Mouse (Mus musculus) testis, adult 2 months (tissue): ENCODE data around the gene Ippk. TPM values are rescaled to one million over a fixed set of nuclear protein-coding genes. Genes with fewer than 3 reads are reported as not detected.

Experiments used
- H3K27ac ChIP-seq: fragments of 200-500 bp; 2 replicates; pipeline ENCODE4 v1.5.1; 2012; ENCODE audit warnings: low read depth, low read length; ENCODE audit not compliant: control insufficient read depth, insufficient read depth
- H3K27me3 ChIP-seq: fragments of 200-500 bp; 2 replicates; pipeline ENCODE4 v1.6.1; 2012; ENCODE audit warnings: mild to moderate bottlenecking, low read length, moderate library complexity; ENCODE audit not compliant: control insufficient read depth, insufficient read depth
- H3K36me3 ChIP-seq: fragments of 200-500 bp; 2 replicates; pipeline ENCODE4 v1.6.1; 2012; ENCODE audit warnings: mild to moderate bottlenecking, low read length; ENCODE audit not compliant: control insufficient read depth, insufficient read depth
- H3K4me1 ChIP-seq: fragments of 200-500 bp; 2 replicates; pipeline ENCODE4 v1.6.1; 2012; ENCODE audit warnings: low read length; ENCODE audit not compliant: control insufficient read depth, insufficient read depth
- H3K4me3 ChIP-seq: fragments of 200-500 bp; 2 replicates; pipeline ENCODE4 v1.5.1; 2012; ENCODE audit warnings: low read depth, mild to moderate bottlenecking, low read length, moderate library complexity, mixed read lengths; ENCODE audit not compliant: control insufficient read depth
- CTCF ChIP-seq: fragments of 200-500 bp; IDR thresholded peaks from 2 replicates; pipeline ENCODE4 v1.5.1; 2012; ENCODE audit warnings: low read depth, mild to moderate bottlenecking, inconsistent platforms, low read length, moderate library complexity; ENCODE audit not compliant: control insufficient read depth, insufficient read depth, insufficient replicate concordance
- POLR2A ChIP-seq: fragments of 200-500 bp; IDR thresholded peaks from 2 replicates; pipeline ENCODE4 v1.6.1; 2012; ENCODE audit warnings: low read depth, mild to moderate bottlenecking, inconsistent platforms, low read length, moderate library complexity; ENCODE audit not compliant: control insufficient read depth
- polyA plus RNA-seq: library from polyadenylated mRNA; depleted of rRNA; stranded (reverse); fragments of >200 nt; gene quantifications from 2 replicates; pipeline ENCODE4 v1.2.3, GENCODE M21; 2012

The Ippk gene
- polyA plus RNA-seq, 1 experiment, result 11.6 TPM

DNA sequence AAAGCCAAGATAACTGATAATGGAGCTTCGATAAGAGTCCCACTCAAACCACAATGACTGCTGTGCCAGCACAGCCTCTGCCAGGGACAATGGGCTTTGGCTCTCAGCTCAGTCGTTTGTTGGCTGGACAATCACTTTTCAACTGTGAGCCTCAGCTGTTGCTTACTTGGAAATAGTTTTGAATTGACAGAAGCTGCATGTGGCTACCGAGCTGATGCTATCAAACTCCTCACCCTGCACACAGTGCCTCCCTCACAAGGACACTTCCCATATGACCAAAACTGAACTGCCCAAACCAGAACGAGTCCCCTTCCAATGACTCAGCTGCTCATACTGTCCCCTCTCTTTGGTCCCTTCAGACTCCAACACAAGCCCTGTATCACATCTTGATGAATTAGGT is 49.8 kb downstream of the Ippk start:
- peaks cover 2% of the 10 kb centered on the region; the same call in 1 of the 2 replicates for H3K4me1 ChIP-seq
- no peak for TF ChIP-seq POLR2A
- no peak for TF ChIP-seq CTCF
- H3K27me3 ChIP-seq, result no peaks in the 10 kb centered on the region
- H3K27ac ChIP-seq, result peak overlapping the region; percentile 47
- H3K4me3 ChIP-seq, result no peak overlapping the region
- H3K36me3 ChIP-seq, result no peaks in the 10 kb centered on the region

DNA sequence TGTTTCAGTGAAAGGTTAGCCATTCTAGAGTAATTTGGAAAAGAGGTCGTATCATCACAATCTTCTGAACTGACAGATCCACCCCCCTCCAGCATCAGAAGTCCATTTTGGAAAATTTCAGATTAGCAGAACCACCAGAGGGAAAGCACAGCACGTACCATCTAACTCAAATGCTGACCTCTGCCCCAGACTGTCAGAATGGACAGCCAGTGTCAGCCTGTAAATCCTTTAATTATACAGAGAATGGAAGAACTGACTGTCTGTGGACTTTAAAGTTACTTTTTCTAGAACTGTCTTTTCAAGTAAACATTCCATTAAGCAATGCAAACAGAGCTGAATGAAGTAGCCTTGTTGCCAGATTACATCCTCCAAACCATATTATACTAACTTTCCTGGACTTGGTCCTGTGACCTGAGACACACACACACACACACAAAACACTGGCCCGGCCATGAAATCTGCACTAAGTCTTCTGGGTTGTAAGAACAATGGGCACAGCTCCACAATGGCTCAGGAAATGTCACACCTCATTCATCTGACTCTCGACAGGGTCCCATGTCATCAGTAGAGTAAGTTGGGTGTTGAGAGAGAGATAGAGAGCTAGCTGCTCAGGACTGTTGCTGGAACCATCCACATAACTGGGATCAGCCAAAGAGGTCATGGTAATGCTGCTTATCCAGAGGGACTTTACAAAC is 51.1 kb downstream of the Ippk start:
- Histone ChIP-seq H3K27ac (peak overlapping the region; percentile 35), H3K4me3 (no peak overlapping the region), H3K36me3 (no peaks in the 10 kb centered on the region), H3K27me3 (no peaks in the 10 kb centered on the region), H3K4me1 (peaks cover 2% of the 10 kb centered on the region; the same call in 1 of the 2 replicates)
- TF ChIP-seq POLR2A (no peak), CTCF (no peak)

DNA sequence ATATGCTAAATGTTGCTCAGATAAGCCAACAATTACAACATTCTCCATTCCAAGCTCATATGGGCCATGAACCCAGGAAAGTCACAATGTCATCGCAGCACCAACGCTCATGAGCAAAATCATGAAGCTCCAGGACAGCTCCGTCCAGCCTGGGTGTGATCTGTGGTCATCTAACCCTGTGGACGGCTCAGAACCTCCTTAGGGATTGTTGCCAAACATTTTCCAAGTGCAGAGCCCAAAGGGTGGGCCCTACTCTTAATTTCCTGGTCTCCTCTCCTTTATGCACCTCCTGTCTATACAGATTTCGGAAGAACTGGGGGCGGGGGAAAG is 51.6 kb downstream of the Ippk start:
- no peak overlapping the region for H3K27ac ChIP-seq
- no peaks in the 10 kb centered on the region for H3K27me3 ChIP-seq
- H3K36me3 ChIP-seq, result no peaks in the 10 kb centered on the region
- TF ChIP-seq CTCF (no peak), POLR2A (no peak)
- H3K4me3 ChIP-seq, result no peak overlapping the region
- H3K4me1 ChIP-seq, result peaks cover 2% of the 10 kb centered on the region; the same call in 1 of the 2 replicates

DNA sequence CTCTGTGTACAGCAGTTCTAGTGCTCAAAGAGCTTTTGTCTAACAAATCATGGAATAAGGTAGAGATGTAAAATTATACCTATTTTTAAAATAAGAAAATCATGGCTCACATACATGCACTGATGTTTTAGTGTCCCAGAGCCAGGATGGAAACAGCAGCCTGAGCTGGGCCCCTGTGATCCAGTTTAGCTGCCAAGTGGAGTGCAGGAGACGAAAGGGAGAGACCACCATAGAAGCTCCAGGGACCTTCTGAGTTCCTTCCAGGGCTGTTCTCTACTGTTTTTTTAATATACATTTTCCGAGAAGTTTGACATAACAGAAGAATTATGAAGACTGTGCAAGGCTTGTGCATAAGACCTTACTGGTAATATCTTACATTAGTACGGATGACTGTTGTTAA is 56.8 kb downstream of the Ippk start:
- H3K4me1 ChIP-seq, result no peaks in the 10 kb centered on the region
- no peaks in the 10 kb centered on the region for H3K36me3 ChIP-seq
- no peak overlapping the region for H3K27ac ChIP-seq
- H3K4me3 ChIP-seq, result no peak overlapping the region
- no peaks in the 10 kb centered on the region for H3K27me3 ChIP-seq
- TF ChIP-seq POLR2A (no peak), CTCF (no peak)

- H3K4me3 ChIP-seq, result no peak overlapping the region
- TF ChIP-seq POLR2A (no peak), CTCF (no peak)
- peak overlapping the region; percentile 54 for H3K27ac ChIP-seq
- H3K27me3 ChIP-seq, result no peaks in the 10 kb centered on the region
- no peaks in the 10 kb centered on the region for H3K4me1 ChIP-seq
- no peaks in the 10 kb centered on the region for H3K36me3 ChIP-seq
Observed at GRCm38 (mm10) chr13:49478851-49479374, 57.9 kb downstream of the Ippk start.

- peak overlapping the region; percentile 54; the same call in 1 of the 2 replicates for H3K27ac ChIP-seq
- H3K27me3 ChIP-seq, result no peaks in the 10 kb centered on the region
- H3K36me3 ChIP-seq, result no peaks in the 10 kb centered on the region
- H3K4me1 ChIP-seq, result no peaks in the 10 kb centered on the region
- TF ChIP-seq CTCF (no peak), POLR2A (no peak)
- H3K4me3 ChIP-seq, result no peak overlapping the region
Observed at GRCm38 (mm10) chr13:49479399-49479798, 58.4 kb downstream of the Ippk start.

DNA sequence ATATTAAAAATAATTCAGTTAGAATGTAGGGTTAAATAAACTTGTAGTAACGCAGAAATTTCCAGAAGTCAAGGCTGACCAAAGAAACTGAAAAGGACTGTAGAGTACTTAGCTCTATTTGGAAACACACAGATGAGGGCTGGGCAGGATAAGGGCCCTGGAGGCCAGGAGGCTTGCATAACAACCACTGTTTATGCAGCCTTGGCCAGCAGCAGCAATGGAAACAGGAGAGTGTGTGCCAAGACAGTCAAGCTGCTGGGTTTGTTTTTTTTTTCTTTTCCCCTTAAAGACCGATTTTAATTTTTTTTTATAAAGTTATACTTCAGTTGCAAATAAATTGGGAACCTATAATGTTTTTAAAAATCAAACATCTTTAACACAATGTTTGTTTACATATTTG is 59.0 kb downstream of the Ippk start:
- Histone ChIP-seq H3K27ac (no peak overlapping the region), H3K4me3 (no peak overlapping the region), H3K27me3 (no peaks in the 10 kb centered on the region), H3K36me3 (no peaks in the 10 kb centered on the region), H3K4me1 (no peaks in the 10 kb centered on the region)
- TF ChIP-seq CTCF (no peak), POLR2A (no peak)
